In genomic region chr14:20181466-20181921, GRCm38 (mm10) we compare ENCODE assay signal across 7 mouse cellular contexts. TPM values are rescaled to one million over a fixed set of nuclear protein-coding genes. Genes with fewer than 3 reads are reported as not detected.
DNase-seq lines count a peak whose midpoint lies in the region; ATAC-seq lines count a peak whose summit lies in the region.

Gene Kcnk5 (minus strand): TSS chr14:20181809.

- peak; percentile 76 to 89 for DNase-seq in adrenal gland, postnatal 4 days (ENCODE audit: low spot score in 2 of 2)
- DNase-seq in heart, adult 18-20 months = peak; percentile 88 to 90
- DNase-seq in kidney, adult 18-20 months = peak; percentile 95
- DNase-seq in limb, embryonic 11.5 days (ENCODE audit: low spot score) = peak; percentile 96
- DNase-seq in spleen, adult 12 weeks (ENCODE audit: low spot score) = peak; percentile 90

- H3K9ac ChIP-seq in embryonic facial prominence, embryonic 13.5 days = peak within 1 kb of the TSS; percentile 67
- peak within 1 kb of the TSS; percentile 61 for H3K9ac ChIP-seq in limb, embryonic 11.5 days (ENCODE audit: low read length)
- H3K9ac ChIP-seq in midbrain, embryonic 13.5 days (replicated peaks) = peak within 1 kb of the TSS; percentile 63

- ATAC-seq in embryonic facial prominence, embryonic 13.5 days (ENCODE audit: insufficient number of reproducible peaks, insufficient read depth, low FRiP score, low TSS enrichment, low read depth) = peak; percentile 81
- ATAC-seq in limb, embryonic 11.5 days (ENCODE audit: insufficient number of reproducible peaks, low FRiP score, low TSS enrichment, low read depth) = peak; percentile 91
- ATAC-seq in midbrain, embryonic 13.5 days = peak; percentile 93

- H3K36me3 ChIP-seq in embryonic facial prominence, embryonic 13.5 days = no peaks in the 10 kb centered on the region
- no peaks in the 10 kb centered on the region for H3K36me3 ChIP-seq in limb, embryonic 11.5 days (ENCODE audit: control insufficient read depth, insufficient read depth, low read length)
- H3K36me3 ChIP-seq in midbrain, embryonic 13.5 days = no peaks in the 10 kb centered on the region

- H3K9me3 ChIP-seq in embryonic facial prominence, embryonic 13.5 days = no peaks in the 10 kb centered on the region
- no peaks in the 10 kb centered on the region for H3K9me3 ChIP-seq in limb, embryonic 11.5 days (ENCODE audit: control insufficient read depth, low read length)
- H3K9me3 ChIP-seq in midbrain, embryonic 13.5 days = no peaks in the 10 kb centered on the region

- 0 out of 2 replicates have a peak within 1 kb of the TSS, but pooled peaks have one; percentile 49 for H3K27ac ChIP-seq in embryonic facial prominence, embryonic 13.5 days
- H3K27ac ChIP-seq in limb, embryonic 11.5 days (replicated peaks; ENCODE audit: low read depth, low read length) = no peak within 1 kb of the TSS
- H3K27ac ChIP-seq in midbrain, embryonic 13.5 days = no peak within 1 kb of the TSS

- peaks cover 51% of the 10 kb centered on the region for H3K4me1 ChIP-seq in embryonic facial prominence, embryonic 13.5 days
- H3K4me1 ChIP-seq in limb, embryonic 11.5 days (ENCODE audit: control insufficient read depth, insufficient read depth, low read length) = peaks cover 9% of the 10 kb centered on the region; the same call in 1 of the 2 replicates
- H3K4me1 ChIP-seq in midbrain, embryonic 13.5 days (replicated peaks) = peaks cover 32% of the 10 kb centered on the region

- H3K4me3 ChIP-seq in embryonic facial prominence, embryonic 13.5 days = peak within 1 kb of the TSS; percentile 56
- peak within 1 kb of the TSS; percentile 56 for H3K4me3 ChIP-seq in limb, embryonic 11.5 days (ENCODE audit: low read depth, low read length)
- peak within 1 kb of the TSS; percentile 60 for H3K4me3 ChIP-seq in midbrain, embryonic 13.5 days (replicated peaks)

- peak within 1 kb of the TSS; percentile 94 for H3K4me2 ChIP-seq in embryonic facial prominence, embryonic 13.5 days
- H3K4me2 ChIP-seq in limb, embryonic 11.5 days (ENCODE audit: low read depth, severe bottlenecking) = peak within 1 kb of the TSS; percentile 96
- peak within 1 kb of the TSS; percentile 88 for H3K4me2 ChIP-seq in midbrain, embryonic 13.5 days (replicated peaks)

- H3K27me3 ChIP-seq in embryonic facial prominence, embryonic 13.5 days = peaks cover 5% of the 10 kb centered on the region; the same call in 1 of the 2 replicates
- no peaks in the 10 kb centered on the region for H3K27me3 ChIP-seq in limb, embryonic 11.5 days (ENCODE audit: control insufficient read depth, insufficient read depth, low read length)
- H3K27me3 ChIP-seq in midbrain, embryonic 13.5 days = peaks cover 22% of the 10 kb centered on the region

- under 1% methylated on average over 36 of the region's 36 CpGs for WGBS in embryonic facial prominence, embryonic 13.5 days
- under 1% methylated on average over 36 of the region's 36 CpGs for WGBS in limb, embryonic 11.5 days
- under 1% methylated on average over 36 of the region's 36 CpGs for WGBS in midbrain, embryonic 13.5 days

RNA-seq across cellular contexts. Expression of gene Kcnk5, which starts in this region (rescaled TPM):
- 1 to 10 TPM; 5.8 to 7.3 TPM for total RNA-seq in adrenal gland, postnatal 4 days (2021)
- polyA plus RNA-seq in embryonic facial prominence, embryonic 13.5 days (2015; fragmentation: Nextera tagmentation; extraction: Ambion mirVana) = 4.9 and 5.0 TPM in 2 replicates
- under 1 TPM; 0.69 to 0.95 TPM for total RNA-seq in heart, adult 18-20 months (2021)
- 5.2 and 6.4 TPM in 2 replicates for polyA plus RNA-seq in limb, embryonic 11.5 days (2014; fragmentation: Nextera tagmentation; extraction: Ambion mirVana)
- polyA plus RNA-seq in midbrain, embryonic 13.5 days (2015; fragmentation: Nextera tagmentation; extraction: Ambion mirVana) = 2.0 and 2.7 TPM in 2 replicates

Comparison
In these comparisons a context has a peak if more than half of its experiments do, and no peak if none do; other contexts are left out.
1. Peak in DNase-seq in heart, adult 18-20 months; RNA of the gene not detected or under 1 TPM.